Mouse (Mus musculus): ENCODE data around the gene Olfr157. TPM values are rescaled to one million over a fixed set of nuclear protein-coding genes. Genes with fewer than 3 reads are reported as not detected.
"Not testable (repeated sequence)": the region's sequence is repeated elsewhere in the genome, so short reads cannot be mapped to it uniquely, and the experiment has no call there.

Gene Olfr157
- total RNA-seq, 2 experiments from 2014 or later = not detected

- no peak for DNase-seq (ENCODE audit: low spot score)
These were observed 41.1 kb downstream of the Olfr157 start for GRCm38 (mm10) chr4:43798936-43799335.

GRCm38 (mm10) chr4:43795844-43796243 is 44.2 kb downstream of the Olfr157 start:
- not testable (repeated sequence) for DNase-seq (ENCODE audit: low spot score)

- DNase-seq (ENCODE audit: low spot score) = no peak
These were observed 44.7 kb downstream of the Olfr157 start for GRCm38 (mm10) chr4:43795296-43795695.

Other genes starting within 250 kb of the Olfr157 start
- 10 to 100 TPM; 35.2 to 38.7 TPM for gene Npr2, start 208.3 kb downstream of the Olfr157 start, total RNA-seq (2021)
- not detected for gene Spag8, start 186.6 kb downstream of the Olfr157 start, total RNA-seq (2021)
- gene Hint2, start 183.7 kb downstream of the Olfr157 start, total RNA-seq (2021) = 10 to 100 TPM; 37.4 to 44.9 TPM
- gene Tmem8b, start 171.2 kb downstream of the Olfr157 start, total RNA-seq (2021) = 10 to 100 TPM; 10.9 to 12.7 TPM
- gene Fam221b, start 171.1 kb downstream of the Olfr157 start, total RNA-seq (2021) = under 1 TPM; 0.09 to 0.16 TPM
- gene Olfr70, start 139.4 kb downstream of the Olfr157 start, total RNA-seq (2021) = not detected
- gene Olfr71, start 129.9 kb downstream of the Olfr157 start, total RNA-seq (2021) = not detected
- 1 to 10 TPM; 1.7 to 2.5 TPM for gene Hrct1, start 113.0 kb downstream of the Olfr157 start, total RNA-seq (2021)
- gene Spaar, start 110.2 kb downstream of the Olfr157 start, total RNA-seq (2021) = 1 to 10 TPM; 1.1 to 1.3 TPM
- not detected for gene Olfr159, start 69.2 kb downstream of the Olfr157 start, total RNA-seq (2021)
- gene Olfr156, start 16.3 kb downstream of the Olfr157 start, total RNA-seq (2021) = not detected
- not detected for gene Olfr155, start 11.4 kb upstream of the Olfr157 start, total RNA-seq (2021)
- gene Reck, start 35.3 kb upstream of the Olfr157 start, total RNA-seq (2021) = 1 to 10 TPM; 2.0 to 2.3 TPM
- gene Glipr2, start 117.2 kb upstream of the Olfr157 start, total RNA-seq (2021) = 1 to 10 TPM; 1.8 to 2.5 TPM
- not detected for gene Ccin, start 143.3 kb upstream of the Olfr157 start, total RNA-seq (2021)
- 10 to 100 TPM; 48.4 to 58.3 TPM for gene Clta, start 164.3 kb upstream of the Olfr157 start, total RNA-seq (2021)
- 10 to 100 TPM in 1 of 2 experiments, 1 to 10 TPM in 1; 9.5 to 12.4 TPM for gene Gne, start 244.0 kb upstream of the Olfr157 start, total RNA-seq (2021)

Data from gastrocnemius, adult 18-20 months (tissue).